Mouse (Mus musculus) hindbrain, embryonic 11.5 days (tissue): ENCODE data around the gene Nipsnap1. TPM values are rescaled to one million over a fixed set of nuclear protein-coding genes. Genes with fewer than 3 reads are reported as not detected.

ENCODE experiments used
- ATAC-seq: fragments of 200-750 bp; cut with Nextera tagmentation; 2 replicates; pipeline ENCODE4 v1.8.0; 2017; ENCODE audit warnings: mild to moderate bottlenecking, moderate TSS enrichment, moderate library complexity; ENCODE audit not compliant: low FRiP score
- DNase-seq: peaks from one replicate; pipeline ENCODE4 v3.0.0-alpha.2; 2015; ENCODE audit warnings: low spot score
- H3K27ac ChIP-seq: fragments of 300-500 bp; sonication (generic); 2 replicates; pipeline ENCODE4 v1.5.1; 2014; ENCODE audit warnings: mild to moderate bottlenecking, low read depth, low read length
- H3K27me3 ChIP-seq: fragments of 300-500 bp; sonication (generic); 2 replicates; pipeline ENCODE4 v1.6.1; 2014; ENCODE audit warnings: mild to moderate bottlenecking, low read length, moderate library complexity, mixed read lengths; ENCODE audit not compliant: control insufficient read depth, insufficient read depth
- H3K36me3 ChIP-seq: fragments of 300-500 bp; sonication (generic); 2 replicates; pipeline ENCODE4 v1.6.1; 2014; ENCODE audit warnings: mild to moderate bottlenecking, low read length, moderate library complexity, mixed read lengths; ENCODE audit not compliant: control insufficient read depth, insufficient read depth
- H3K4me1 ChIP-seq: fragments of 300-500 bp; sonication (generic); replicated peaks from 2 replicates; pipeline ENCODE4 v1.6.1; 2014; ENCODE audit warnings: low read length, mixed read lengths; ENCODE audit not compliant: control insufficient read depth, insufficient read depth
- H3K4me2 ChIP-seq: fragments of 300-500 bp; sonication (generic); replicated peaks from 2 replicates; pipeline ENCODE4 v1.6.1; 2014; ENCODE audit warnings: mild to moderate bottlenecking, low read depth, low read length
- H3K4me3 ChIP-seq: fragments of 300-500 bp; sonication (generic); 2 replicates; pipeline ENCODE4 v1.5.1; 2014; ENCODE audit warnings: low read depth, low read length
- H3K9ac ChIP-seq: fragments of 300-500 bp; sonication (generic); 2 replicates; pipeline ENCODE4 v1.6.1; 2014; ENCODE audit warnings: low read depth, low read length
- H3K9me3 ChIP-seq: fragments of 300-500 bp; sonication (generic); 2 replicates; pipeline ENCODE4 v1.6.1; 2016; ENCODE audit warnings: low read length; ENCODE audit not compliant: control insufficient read depth
- WGBS: fragments of 180-500 bp; shearing (Covaris S2); extraction: QIAGEN DNeasy Blood & Tissue Kit; methylation state at CpG from one replicate; pipeline ENCODE4 v1.1.7; 2014; 5-methylcytosine and 5-hydroxymethylcytosine counted together
- polyA plus RNA-seq: library from polyadenylated mRNA; unstranded; fragments of >200 nt; fragmentation: Nextera tagmentation; extraction: Ambion mirVana; gene quantifications from 2 replicates; pipeline ENCODE4 v1.2.1, GENCODE M21; 2014

The Nipsnap1 gene
- polyA plus RNA-seq: 80.8 and 85.7 TPM in 2 replicates

- peak within 1 kb of the TSS; percentile 78 for H3K9ac ChIP-seq
- peak within 1 kb of the TSS; percentile 60 for H3K4me3 ChIP-seq
- peak; percentile 95 for ATAC-seq
- peak within 1 kb of the TSS; percentile 75 for H3K4me2 ChIP-seq
- no peaks in the 10 kb centered on the region for H3K9me3 ChIP-seq
- no peak within 1 kb of the TSS for H3K27ac ChIP-seq
- WGBS: 1% methylated on average over 30 of the region's 30 CpGs
- no peaks in the 10 kb centered on the region for H3K36me3 ChIP-seq
- DNase-seq: peak; percentile 89
- peaks cover 5% of the 10 kb centered on the region; the same call in 1 of the 2 replicates for H3K4me1 ChIP-seq
- H3K27me3 ChIP-seq: no peaks in the 10 kb centered on the region
Observed at GRCm38 (mm10) chr11:4873755-4874475, at the start of gene Nipsnap1. Nipsnap1 (plus strand) TSS chr11:4873951.

DNA sequence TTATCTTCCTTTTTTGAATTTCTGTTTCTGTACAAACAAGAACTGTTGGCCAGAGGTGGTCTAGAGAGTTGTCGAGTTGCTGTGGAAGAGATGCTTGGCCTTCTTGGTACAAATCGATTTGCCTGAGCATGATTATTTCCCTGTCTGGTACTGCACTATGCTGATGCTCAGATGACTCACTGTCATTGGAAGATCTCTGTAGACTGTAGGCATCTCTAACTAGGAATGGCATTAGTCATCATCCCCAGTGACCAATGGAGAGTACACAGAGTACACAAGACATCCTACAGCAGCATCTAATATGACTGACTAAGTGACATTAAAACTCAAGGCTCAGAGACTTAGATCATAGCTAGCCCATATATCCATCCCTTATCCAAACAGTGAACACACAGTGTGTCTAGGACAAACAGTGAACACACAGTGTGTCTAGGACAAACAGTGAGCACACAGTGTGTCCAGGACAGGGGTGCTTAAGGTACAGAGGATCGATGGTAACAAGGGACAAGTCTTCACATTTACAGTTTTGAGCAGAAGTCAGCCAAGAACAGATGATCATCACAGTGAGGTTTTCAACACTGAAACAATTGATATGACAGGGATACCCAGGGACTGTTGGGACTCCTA is 47.5 kb upstream of the Nipsnap1 start:
- no peaks in the 10 kb centered on the region for H3K9me3 ChIP-seq
- no peak overlapping the region for H3K27ac ChIP-seq
- 96% methylated on average over 3 of the region's 3 CpGs for WGBS
- no peaks in the 10 kb centered on the region for H3K4me1 ChIP-seq
- H3K4me3 ChIP-seq: no peak overlapping the region
- no peaks in the 10 kb centered on the region for H3K36me3 ChIP-seq
- no peak overlapping the region for H3K9ac ChIP-seq
- no peaks in the 10 kb centered on the region for H3K27me3 ChIP-seq
- no peak for ATAC-seq
- DNase-seq: no peak
- no peak overlapping the region for H3K4me2 ChIP-seq

DNA sequence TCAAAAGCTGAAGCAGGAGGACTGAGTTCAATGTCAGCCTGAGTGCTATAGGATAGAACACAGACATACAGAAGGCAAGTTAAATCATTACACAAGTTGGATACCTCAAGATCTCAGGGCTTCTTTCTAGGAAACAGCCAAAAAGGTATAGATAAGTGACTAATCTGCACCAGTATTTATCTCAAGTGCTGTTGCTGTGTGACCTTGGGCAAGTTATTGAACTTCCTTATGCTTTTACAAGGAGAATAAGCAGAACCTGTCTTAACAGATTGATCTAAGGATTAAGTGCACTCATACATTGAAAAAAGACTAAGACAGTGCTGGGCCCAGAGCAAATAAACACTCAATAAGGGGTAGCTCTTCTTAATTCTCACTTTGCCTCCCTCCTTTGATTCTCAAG is 46.4 kb upstream of the Nipsnap1 start:
- Histone ChIP-seq H3K27ac (no peak overlapping the region), H3K4me2 (no peak overlapping the region), H3K36me3 (no peaks in the 10 kb centered on the region), H3K9me3 (no peaks in the 10 kb centered on the region), H3K9ac (no peak overlapping the region), H3K4me3 (no peak overlapping the region), H3K27me3 (no peaks in the 10 kb centered on the region), H3K4me1 (no peaks in the 10 kb centered on the region)
- DNase-seq (no peak), ATAC-seq (no peak)

- ATAC-seq: no peak
- Histone ChIP-seq H3K9ac (no peak overlapping the region), H3K4me3 (no peak overlapping the region), H3K4me2 (no peak overlapping the region), H3K27me3 (no peaks in the 10 kb centered on the region), H3K4me1 (no peaks in the 10 kb centered on the region), H3K27ac (no peak overlapping the region), H3K9me3 (no peaks in the 10 kb centered on the region), H3K36me3 (no peaks in the 10 kb centered on the region)
- no peak for DNase-seq
- WGBS: 89% methylated on average over 2 of the region's 2 CpGs
Observed at GRCm38 (mm10) chr11:4827916-4828315, 45.8 kb upstream of the Nipsnap1 start.

GRCm38 (mm10) chr11:4831066-4831465 is 42.7 kb upstream of the Nipsnap1 start:
- Histone ChIP-seq H3K4me3 (no peak overlapping the region), H3K4me1 (no peaks in the 10 kb centered on the region), H3K27ac (no peak overlapping the region), H3K27me3 (no peaks in the 10 kb centered on the region), H3K36me3 (no peaks in the 10 kb centered on the region), H3K9me3 (no peaks in the 10 kb centered on the region), H3K9ac (no peak overlapping the region), H3K4me2 (no peak overlapping the region)
- no peak for DNase-seq
- no peak for ATAC-seq

DNA sequence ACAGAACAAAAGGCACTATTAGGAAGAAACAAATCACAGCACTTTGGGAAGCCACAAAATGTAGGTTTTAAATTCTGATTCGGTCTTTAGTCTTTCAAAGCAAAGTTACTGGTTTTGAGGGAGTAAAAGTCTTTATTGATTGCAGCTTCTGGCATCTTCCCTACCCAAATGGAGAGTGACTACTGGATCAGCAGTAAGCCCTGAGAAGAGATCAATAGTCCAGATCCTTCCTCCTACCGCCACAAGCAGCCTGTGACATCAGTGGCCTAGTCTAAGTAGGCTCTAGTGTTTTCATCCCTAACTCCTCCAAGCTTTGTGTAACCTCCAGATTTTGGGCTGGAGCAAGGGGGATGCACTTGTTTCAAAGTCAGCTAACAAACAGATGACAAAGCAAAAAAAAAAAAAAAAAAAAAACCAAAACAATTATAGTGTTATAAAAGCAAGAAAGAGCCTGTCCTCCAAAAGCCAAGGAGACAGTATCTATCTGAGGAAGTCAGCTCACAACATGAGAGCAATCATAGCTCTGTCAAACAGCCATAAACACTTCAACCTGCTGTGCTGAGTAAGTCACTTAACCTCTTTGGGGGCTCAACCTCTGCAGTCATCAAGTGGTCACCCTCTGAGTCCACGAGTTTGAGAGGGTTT is 40.3 kb upstream of the Nipsnap1 start:
- no peaks in the 10 kb centered on the region for H3K36me3 ChIP-seq
- no peaks in the 10 kb centered on the region for H3K4me1 ChIP-seq
- no peak overlapping the region for H3K9ac ChIP-seq
- WGBS: 82% methylated on average over 3 of the region's 3 CpGs
- DNase-seq: no peak
- no peak overlapping the region for H3K4me2 ChIP-seq
- no peaks in the 10 kb centered on the region for H3K9me3 ChIP-seq
- no peaks in the 10 kb centered on the region for H3K27me3 ChIP-seq
- no peak overlapping the region for H3K27ac ChIP-seq
- no peak overlapping the region for H3K4me3 ChIP-seq
- no peak for ATAC-seq

DNA sequence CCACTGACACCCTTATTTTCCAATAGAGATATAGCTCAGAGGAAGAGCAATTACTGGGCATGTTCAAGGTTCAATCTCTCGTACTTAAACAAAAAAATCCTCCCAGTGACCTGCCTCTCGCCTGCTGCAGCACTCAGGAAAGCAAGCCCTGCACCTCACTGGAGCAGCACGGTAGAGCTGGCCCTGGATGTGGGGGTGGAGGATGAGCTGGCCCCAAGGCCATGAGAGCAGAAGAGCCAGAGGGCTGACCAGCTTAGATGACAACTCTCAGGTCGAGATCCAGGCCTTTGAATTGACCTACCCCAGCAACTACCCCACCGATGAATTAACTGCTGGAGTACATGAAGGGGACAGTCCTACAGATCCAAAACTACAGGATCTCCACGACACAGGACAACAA is 38.3 kb upstream of the Nipsnap1 start:
- H3K9ac ChIP-seq: no peak overlapping the region
- no peak for DNase-seq
- no peak overlapping the region for H3K27ac ChIP-seq
- no peaks in the 10 kb centered on the region for H3K27me3 ChIP-seq
- WGBS: 88% methylated on average over 6 of the region's 6 CpGs
- ATAC-seq: no peak
- no peaks in the 10 kb centered on the region for H3K9me3 ChIP-seq
- no peak overlapping the region for H3K4me2 ChIP-seq
- no peaks in the 10 kb centered on the region for H3K4me1 ChIP-seq
- H3K4me3 ChIP-seq: no peak overlapping the region
- H3K36me3 ChIP-seq: no peaks in the 10 kb centered on the region

- DNase-seq: peak; percentile 66
- Histone ChIP-seq H3K4me2 (no peak overlapping the region), H3K9ac (no peak overlapping the region), H3K4me1 (no peaks in the 10 kb centered on the region), H3K27me3 (no peaks in the 10 kb centered on the region), H3K36me3 (no peaks in the 10 kb centered on the region), H3K27ac (no peak overlapping the region), H3K9me3 (no peaks in the 10 kb centered on the region), H3K4me3 (no peak overlapping the region)
- 66% methylated on average over 6 of the region's 6 CpGs for WGBS
- no peak for ATAC-seq
Observed at GRCm38 (mm10) chr11:4836755-4837154, 37.0 kb upstream of the Nipsnap1 start.

DNA sequence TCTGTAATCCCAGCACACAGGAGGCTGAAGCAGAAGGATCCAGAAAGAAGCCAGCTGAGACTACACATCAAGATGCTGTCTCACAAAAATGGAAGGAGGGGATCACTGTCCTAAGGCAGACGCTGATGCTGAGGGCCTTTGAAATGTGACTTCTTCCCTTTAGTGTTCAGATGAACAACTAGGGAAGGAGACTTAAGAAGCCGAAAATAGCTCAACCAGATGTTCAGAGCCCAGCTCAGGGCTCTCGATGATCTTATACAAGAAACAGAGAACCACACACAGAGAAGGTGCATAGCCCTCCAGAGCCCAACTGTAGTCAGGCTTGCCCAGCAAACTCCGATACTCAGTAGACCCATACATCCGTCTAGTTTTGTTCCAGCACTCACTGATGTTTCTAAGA is 36.4 kb upstream of the Nipsnap1 start:
- Histone ChIP-seq H3K27ac (no peak overlapping the region), H3K27me3 (no peaks in the 10 kb centered on the region), H3K4me2 (no peak overlapping the region), H3K9ac (no peak overlapping the region), H3K4me3 (no peak overlapping the region), H3K4me1 (no peaks in the 10 kb centered on the region), H3K36me3 (no peaks in the 10 kb centered on the region), H3K9me3 (no peaks in the 10 kb centered on the region)
- DNase-seq: no peak
- WGBS: 82% methylated on average over 5 of the region's 5 CpGs
- ATAC-seq: no peak
